Mouse (Mus musculus): ENCODE results near the gene Dnaaf5. TPM values are rescaled to one million over a fixed set of nuclear protein-coding genes. Genes with fewer than 3 reads are reported as not detected.

Dnaaf5 gene
- polyA plus RNA-seq, 2 experiments: 2.0 to 6.5 TPM

DNA sequence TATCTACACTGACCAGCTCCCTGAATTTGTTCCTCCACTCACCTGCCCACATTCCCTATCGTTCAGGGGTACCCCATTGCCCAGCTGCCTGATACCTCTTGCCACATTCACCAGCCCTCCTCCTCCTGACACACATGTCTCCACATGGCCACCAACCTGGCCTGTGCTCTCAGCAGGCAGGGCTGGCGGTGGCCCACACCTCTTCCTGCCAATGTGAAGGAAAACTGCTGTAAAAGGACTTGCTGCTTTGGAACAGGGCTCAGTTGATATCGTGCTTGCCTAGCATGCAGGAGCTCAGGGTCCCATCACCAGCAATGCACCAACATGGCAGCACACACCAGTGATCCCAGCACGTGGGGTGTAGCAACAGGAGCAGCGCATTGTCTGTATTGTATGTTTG is 19.7 kb upstream of the Dnaaf5 start:
- H3K4me2 ChIP-seq (ENCODE audit: low read depth): no peak overlapping the region
- whole genome bisulfite sequencing (ENCODE audit: insufficient replicate concordance): 52% methylated on average over 5 of the region's 5 CpGs
- DNase-seq (ENCODE audit: low read depth in 3 of 3, low spot score in 3 of 3): no peak

GRCm38 (mm10) chr5:139134501-139134900 is 15.5 kb upstream of the Dnaaf5 start:
- Histone ChIP-seq H3K9me3 (ENCODE audit: control insufficient read depth, low read length) (no peaks in the 10 kb centered on the region), H3K4me3 (ENCODE audit: insufficient read depth in 1 of 2, low read depth in 2 of 2, low read length in 2 of 2) (no peak overlapping the region), H3K27ac (no peak overlapping the region), H3K36me3 (replicated peaks; ENCODE audit: control insufficient read depth, insufficient read depth, low read depth) (no peaks in the 10 kb centered on the region), H3K27me3 (ENCODE audit: control insufficient read depth, insufficient read depth, low read length) (peaks cover 10% of the 10 kb centered on the region), H3K4me1 (replicated peaks; ENCODE audit: control insufficient read depth in 2 of 2, insufficient read depth in 2 of 2, low read length in 1 of 2) (no peaks in the 10 kb centered on the region), H3K4me2 (ENCODE audit: low read depth) (no peak overlapping the region), H3K9ac (replicated peaks) (no peak overlapping the region)
- TF ChIP-seq EP300 (IDR thresholded peaks at IDR 0.05; ENCODE audit: low read depth) (no peak), CTCF (IDR thresholded peaks at IDR 0.05; ENCODE audit: low read depth) (no peak)
- DNase-seq (ENCODE audit: low read depth in 3 of 3, low spot score in 3 of 3) (no peak), ATAC-seq (ENCODE audit: insufficient read depth) (no peak)
- WGBS (ENCODE audit: insufficient replicate concordance): 70% methylated on average over 8 of the region's 8 CpGs

More for the DNA sequence above, 19.7 kb upstream of the Dnaaf5 start:
- no peak overlapping the region for H3K9ac ChIP-seq (replicated peaks)
- H3K4me1 ChIP-seq (replicated peaks; ENCODE audit: control insufficient read depth in 2 of 2, insufficient read depth in 2 of 2, low read length in 1 of 2): no peaks in the 10 kb centered on the region
- no peak for ATAC-seq (ENCODE audit: insufficient read depth)
- H3K27ac ChIP-seq: no peak overlapping the region
- TF ChIP-seq EP300 (IDR thresholded peaks at IDR 0.05; ENCODE audit: low read depth) (no peak), CTCF (IDR thresholded peaks at IDR 0.05; ENCODE audit: low read depth) (no peak)
- H3K27me3 ChIP-seq (ENCODE audit: control insufficient read depth, insufficient read depth, low read length): peaks cover 13% of the 10 kb centered on the region
- H3K36me3 ChIP-seq (replicated peaks; ENCODE audit: control insufficient read depth, insufficient read depth, low read depth): no peaks in the 10 kb centered on the region
- H3K4me3 ChIP-seq (ENCODE audit: insufficient read depth in 1 of 2, low read depth in 2 of 2, low read length in 2 of 2): no peak overlapping the region
- no peaks in the 10 kb centered on the region for H3K9me3 ChIP-seq (ENCODE audit: control insufficient read depth, low read length)

- WGBS (ENCODE audit: insufficient replicate concordance): 61% methylated on average over 1 of the region's 1 CpGs
- H3K4me1 ChIP-seq (replicated peaks; ENCODE audit: control insufficient read depth in 2 of 2, insufficient read depth in 2 of 2, low read length in 1 of 2): no peaks in the 10 kb centered on the region
- TF ChIP-seq CTCF (IDR thresholded peaks at IDR 0.05; ENCODE audit: low read depth) (no peak), EP300 (IDR thresholded peaks at IDR 0.05; ENCODE audit: low read depth) (no peak)
- DNase-seq (ENCODE audit: low read depth in 3 of 3, low spot score in 3 of 3): no peak
- no peak for ATAC-seq (ENCODE audit: insufficient read depth)
- H3K4me3 ChIP-seq (ENCODE audit: insufficient read depth in 1 of 2, low read depth in 2 of 2, low read length in 2 of 2): no peak overlapping the region
- H3K36me3 ChIP-seq (replicated peaks; ENCODE audit: control insufficient read depth, insufficient read depth, low read depth): no peaks in the 10 kb centered on the region
- no peaks in the 10 kb centered on the region for H3K27me3 ChIP-seq (ENCODE audit: control insufficient read depth, insufficient read depth, low read length)
- H3K4me2 ChIP-seq (ENCODE audit: low read depth): no peak overlapping the region
- H3K9ac ChIP-seq (replicated peaks): no peak overlapping the region
- H3K27ac ChIP-seq: no peak overlapping the region
- no peaks in the 10 kb centered on the region for H3K9me3 ChIP-seq (ENCODE audit: control insufficient read depth, low read length)
Observed at GRCm38 (mm10) chr5:139136341-139136740, 13.7 kb upstream of the Dnaaf5 start.

DNA sequence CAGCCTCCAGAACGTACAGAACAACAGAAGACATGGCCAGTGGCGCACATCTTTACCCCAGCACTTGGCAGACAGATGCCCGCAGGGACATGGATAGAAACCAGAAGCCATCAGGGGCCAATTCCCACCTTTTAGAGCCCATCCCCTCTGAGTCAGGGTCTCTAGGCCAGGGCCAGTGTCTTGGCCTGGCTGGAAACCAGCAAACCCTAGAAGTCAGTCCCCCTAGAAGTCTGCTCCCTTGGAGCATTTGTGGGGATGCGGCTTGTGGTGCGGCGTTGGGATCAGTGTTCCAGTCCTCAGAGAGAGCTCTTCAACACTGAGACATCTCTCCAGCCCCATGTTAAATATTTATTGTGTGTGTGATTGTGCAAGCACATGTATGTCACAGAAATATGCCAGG is 12.8 kb upstream of the Dnaaf5 start:
- no peaks in the 10 kb centered on the region for H3K4me1 ChIP-seq (replicated peaks; ENCODE audit: control insufficient read depth in 2 of 2, insufficient read depth in 2 of 2, low read length in 1 of 2)
- H3K27ac ChIP-seq: no peak overlapping the region
- H3K4me3 ChIP-seq (ENCODE audit: insufficient read depth in 1 of 2, low read depth in 2 of 2, low read length in 2 of 2): no peak overlapping the region
- H3K4me2 ChIP-seq (ENCODE audit: low read depth): no peak overlapping the region
- 79% methylated on average over 6 of the region's 6 CpGs for WGBS (ENCODE audit: insufficient replicate concordance)
- ATAC-seq (ENCODE audit: insufficient read depth) (no peak), DNase-seq (ENCODE audit: low read depth in 3 of 3, low spot score in 3 of 3) (no peak)
- H3K36me3 ChIP-seq (replicated peaks; ENCODE audit: control insufficient read depth, insufficient read depth, low read depth): no peaks in the 10 kb centered on the region
- H3K9ac ChIP-seq (replicated peaks): no peak overlapping the region
- H3K27me3 ChIP-seq (ENCODE audit: control insufficient read depth, insufficient read depth, low read length): no peaks in the 10 kb centered on the region
- TF ChIP-seq EP300 (IDR thresholded peaks at IDR 0.05; ENCODE audit: low read depth) (no peak), CTCF (IDR thresholded peaks at IDR 0.05; ENCODE audit: low read depth) (no peak)
- H3K9me3 ChIP-seq (ENCODE audit: control insufficient read depth, low read length): no peaks in the 10 kb centered on the region

GRCm38 (mm10) chr5:139138261-139138925 is 11.6 kb upstream of the Dnaaf5 start:
- Histone ChIP-seq H3K4me2 (ENCODE audit: low read depth) (no peak overlapping the region), H3K9me3 (ENCODE audit: control insufficient read depth, low read length) (no peaks in the 10 kb centered on the region), H3K4me3 (ENCODE audit: insufficient read depth in 1 of 2, low read depth in 2 of 2, low read length in 2 of 2) (no peak overlapping the region), H3K27me3 (ENCODE audit: control insufficient read depth, insufficient read depth, low read length) (no peaks in the 10 kb centered on the region), H3K9ac (replicated peaks) (no peak overlapping the region), H3K4me1 (replicated peaks; ENCODE audit: control insufficient read depth in 2 of 2, insufficient read depth in 2 of 2, low read length in 1 of 2) (no peaks in the 10 kb centered on the region), H3K27ac (no peak overlapping the region), H3K36me3 (replicated peaks; ENCODE audit: control insufficient read depth, insufficient read depth, low read depth) (no peaks in the 10 kb centered on the region)
- ATAC-seq (ENCODE audit: insufficient read depth) (no peak), DNase-seq (ENCODE audit: low read depth in 3 of 3, low spot score in 3 of 3) (no peak)
- 60% methylated on average over 12 of the region's 12 CpGs for WGBS (ENCODE audit: insufficient replicate concordance)
- TF ChIP-seq CTCF (IDR thresholded peaks at IDR 0.05; ENCODE audit: low read depth): no peak
- no peak for TF ChIP-seq EP300 (IDR thresholded peaks at IDR 0.05; ENCODE audit: low read depth)
